Mouse (Mus musculus) ES-E14 (cell line): ENCODE measurements around the gene Ggt7.

Experiments used
- HCFC1 ChIP-seq: IDR thresholded peaks from 2 replicates; pipeline ENCODE4 v1.6.1; 2012; ENCODE audit warnings: low read length, inconsistent platforms, borderline replicate concordance; ENCODE audit not compliant: insufficient read depth
- ZC3H11A ChIP-seq: IDR thresholded peaks from 2 replicates; pipeline ENCODE4 v1.6.1; 2012; ENCODE audit warnings: low read depth, mild to moderate bottlenecking, inconsistent platforms, low read length, borderline replicate concordance

DNA sequence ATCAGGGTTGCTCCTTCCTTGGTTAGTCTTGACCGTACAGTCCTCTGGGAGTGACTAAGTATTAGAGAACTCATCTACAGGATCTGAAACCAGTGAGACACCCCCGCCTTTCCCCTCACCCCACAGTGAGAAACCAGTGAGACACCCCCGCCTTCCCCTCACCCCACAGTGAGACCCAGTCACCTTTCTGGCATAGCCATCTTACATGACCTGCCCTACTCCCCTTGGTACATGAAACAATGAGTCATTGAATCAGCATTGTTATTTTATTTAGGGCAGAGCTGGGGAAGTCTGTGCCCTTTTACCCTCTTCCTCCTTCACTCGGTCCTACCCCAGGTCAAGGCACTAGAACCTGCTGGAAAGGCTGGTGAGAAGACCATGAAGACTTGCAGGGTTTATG, 44.9 kb upstream of the Ggt7 start:
- TF ChIP-seq HCFC1 (no peak), ZC3H11A (no peak)
